Mouse (Mus musculus) kidney, adult 2 months (tissue): ENCODE data around the gene Gca.

Source experiments
- CTCF ChIP-seq: fragments of 200-500 bp; conservative IDR thresholded peaks from 2 replicates; pipeline ENCODE4 v1.5.1; 2011; ENCODE audit warnings: low read depth, mild to moderate bottlenecking, control low read depth, low read length, moderate library complexity, mixed read lengths; ENCODE audit not compliant: insufficient read depth, insufficient read length
- POLR2A ChIP-seq: fragments of 200-500 bp; IDR thresholded peaks from one replicate; pipeline ENCODE4 v1.6.1; 2011; ENCODE audit warnings: low read depth, low read length, control low read depth

DNA sequence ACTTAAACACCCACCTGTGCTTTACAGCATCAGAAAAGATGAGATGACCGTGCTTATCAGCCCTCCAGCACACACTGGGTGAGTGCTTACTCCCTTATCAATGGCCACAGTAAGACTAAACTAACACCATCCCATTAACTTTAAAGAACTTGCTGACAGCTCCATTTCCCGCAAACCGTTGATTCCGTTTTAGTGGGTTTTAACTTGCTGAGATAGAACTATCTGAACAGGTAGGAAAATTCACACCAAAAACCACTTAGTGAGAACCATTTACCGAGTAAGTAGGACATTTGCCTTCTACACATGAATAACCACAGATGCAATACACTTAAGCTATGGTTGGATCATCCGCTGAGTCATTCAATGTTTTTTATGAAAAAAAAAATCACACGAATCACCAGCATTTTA is 45.1 kb upstream of the Gca start:
- TF ChIP-seq CTCF (no peak), POLR2A (no peak)
